Mouse (Mus musculus): ENCODE data around the gene Alkbh6.

Alkbh6 gene

GRCm38 (mm10) chr7:30332622-30333259 lies 24.2 kb downstream of the Alkbh6 start:
- DNase-seq = no peak

GRCm38 (mm10) chr7:30333436-30333835 lies 24.9 kb downstream of the Alkbh6 start:
- peak; percentile 90 for DNase-seq

GRCm38 (mm10) chr7:30334563-30334962 lies 26.0 kb downstream of the Alkbh6 start:
- no peak for DNase-seq

- DNase-seq = no peak
Measured at GRCm38 (mm10) chr7:30335688-30336087, 27.2 kb downstream of the Alkbh6 start.

- peak; percentile 94 for DNase-seq
Measured at GRCm38 (mm10) chr7:30336384-30336783, 27.9 kb downstream of the Alkbh6 start.

GRCm38 (mm10) chr7:30339432-30340109 lies 31.1 kb downstream of the Alkbh6 start:
- DNase-seq = no peak

GRCm38 (mm10) chr7:30346635-30347379 lies 38.3 kb downstream of the Alkbh6 start:
- DNase-seq = peak; percentile 89

GRCm38 (mm10) chr7:30347828-30348227 lies 39.3 kb downstream of the Alkbh6 start:
- peak; percentile 80 for DNase-seq

GRCm38 (mm10) chr7:30353279-30353822 lies 44.8 kb downstream of the Alkbh6 start:
- DNase-seq = peak; percentile 82

- no peak for DNase-seq
Measured at GRCm38 (mm10) chr7:30354059-30354458, 45.5 kb downstream of the Alkbh6 start.

- no peak for DNase-seq
Measured at GRCm38 (mm10) chr7:30358378-30359186, 50.1 kb downstream of the Alkbh6 start.

- peak; percentile 50 for DNase-seq
Measured at GRCm38 (mm10) chr7:30359276-30359865, 50.9 kb downstream of the Alkbh6 start.

GRCm38 (mm10) chr7:30360028-30360427 lies 51.5 kb downstream of the Alkbh6 start:
- DNase-seq = no peak

GRCm38 (mm10) chr7:30362652-30363343 lies 54.3 kb downstream of the Alkbh6 start, which contains the start of gene Lrfn3:
TSS of gene Lrfn3 (minus strand) at chr7:30362772.
- peak; percentile 82 for DNase-seq

- no peak for DNase-seq
Measured at GRCm38 (mm10) chr7:30363344-30363738, 54.8 kb downstream of the Alkbh6 start.
